Mouse (Mus musculus): Measurements from ENCODE around the gene Ccpg1. TPM values are rescaled to one million over a fixed set of nuclear protein-coding genes. Genes with fewer than 3 reads are reported as not detected.
A peak's percentile ranks its signal among the peaks of the same experiment; 100 is the strongest.

The Ccpg1 gene
- polyA plus RNA-seq, 1 experiment = 70.8 TPM

DNA sequence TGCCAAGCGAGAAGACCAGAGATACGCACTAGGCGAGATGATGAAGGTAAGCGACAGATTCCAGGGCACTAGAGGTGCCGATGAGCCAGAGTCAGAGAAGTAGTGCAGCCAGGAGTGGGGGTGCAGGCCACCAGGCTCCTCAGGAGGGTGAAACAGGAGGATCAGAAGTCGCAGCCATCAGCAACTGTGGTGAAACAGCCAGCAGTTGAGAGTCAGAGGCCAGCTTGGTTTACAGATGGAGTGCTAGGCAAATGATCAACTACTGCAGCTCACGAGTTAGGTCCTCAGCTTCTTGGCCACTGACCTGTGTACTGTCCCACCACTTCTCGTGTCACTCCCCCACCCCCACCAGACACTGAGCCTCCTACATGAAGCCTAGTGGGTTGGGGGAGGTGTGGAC, 23.9 kb upstream of the Ccpg1 start:
- H3K4me1 ChIP-seq (ENCODE audit: control insufficient read depth, insufficient read depth, low read length) = no peaks in the 10 kb centered on the region
- H3K4me3 ChIP-seq (ENCODE audit: insufficient read depth, low read length) = no peak overlapping the region
- no peak overlapping the region for H3K27ac ChIP-seq (ENCODE audit: insufficient read depth, low read length)
- TF ChIP-seq POLR2A (IDR thresholded peaks at IDR 0.05; ENCODE audit: extremely low read depth, insufficient read depth, low read length) (no peak), CTCF (IDR thresholded peaks at IDR 0.05; ENCODE audit: extremely low read depth, insufficient read depth, low read length) (no peak)

GRCm38 (mm10) chr9:72961959-72962358, 23.3 kb upstream of the Ccpg1 start:
- H3K27ac ChIP-seq (ENCODE audit: insufficient read depth, low read length) = no peak overlapping the region
- TF ChIP-seq POLR2A (IDR thresholded peaks at IDR 0.05; ENCODE audit: extremely low read depth, insufficient read depth, low read length) = no peak
- TF ChIP-seq CTCF (IDR thresholded peaks at IDR 0.05; ENCODE audit: extremely low read depth, insufficient read depth, low read length) = no peak
- H3K4me3 ChIP-seq (ENCODE audit: insufficient read depth, low read length) = no peak overlapping the region
- no peaks in the 10 kb centered on the region for H3K4me1 ChIP-seq (ENCODE audit: control insufficient read depth, insufficient read depth, low read length)

GRCm38 (mm10) chr9:72968349-72969061, 16.7 kb upstream of the Ccpg1 start:
- peak overlapping the region; percentile 5; the same call in 1 of the 2 replicates for H3K27ac ChIP-seq (ENCODE audit: insufficient read depth, low read length)
- peaks cover 2% of the 10 kb centered on the region for H3K4me1 ChIP-seq (ENCODE audit: control insufficient read depth, insufficient read depth, low read length)
- TF ChIP-seq POLR2A (IDR thresholded peaks at IDR 0.05; ENCODE audit: extremely low read depth, insufficient read depth, low read length) (no peak), CTCF (IDR thresholded peaks at IDR 0.05; ENCODE audit: extremely low read depth, insufficient read depth, low read length) (peak; percentile 75)
- no peak overlapping the region for H3K4me3 ChIP-seq (ENCODE audit: insufficient read depth, low read length)

GRCm38 (mm10) chr9:72969874-72970273, 15.4 kb upstream of the Ccpg1 start:
- TF ChIP-seq CTCF (IDR thresholded peaks at IDR 0.05; ENCODE audit: extremely low read depth, insufficient read depth, low read length) (no peak), POLR2A (IDR thresholded peaks at IDR 0.05; ENCODE audit: extremely low read depth, insufficient read depth, low read length) (no peak)
- Histone ChIP-seq H3K27ac (ENCODE audit: insufficient read depth, low read length) (no peak overlapping the region), H3K4me3 (ENCODE audit: insufficient read depth, low read length) (no peak overlapping the region), H3K4me1 (ENCODE audit: control insufficient read depth, insufficient read depth, low read length) (peaks cover 2% of the 10 kb centered on the region)

GRCm38 (mm10) chr9:72972435-72972834, 12.8 kb upstream of the Ccpg1 start:
- Histone ChIP-seq H3K27ac (ENCODE audit: insufficient read depth, low read length) (no peak overlapping the region), H3K4me3 (ENCODE audit: insufficient read depth, low read length) (no peak overlapping the region), H3K4me1 (ENCODE audit: control insufficient read depth, insufficient read depth, low read length) (peaks cover 2% of the 10 kb centered on the region)
- TF ChIP-seq CTCF (IDR thresholded peaks at IDR 0.05; ENCODE audit: extremely low read depth, insufficient read depth, low read length) (no peak), POLR2A (IDR thresholded peaks at IDR 0.05; ENCODE audit: extremely low read depth, insufficient read depth, low read length) (no peak)

DNA sequence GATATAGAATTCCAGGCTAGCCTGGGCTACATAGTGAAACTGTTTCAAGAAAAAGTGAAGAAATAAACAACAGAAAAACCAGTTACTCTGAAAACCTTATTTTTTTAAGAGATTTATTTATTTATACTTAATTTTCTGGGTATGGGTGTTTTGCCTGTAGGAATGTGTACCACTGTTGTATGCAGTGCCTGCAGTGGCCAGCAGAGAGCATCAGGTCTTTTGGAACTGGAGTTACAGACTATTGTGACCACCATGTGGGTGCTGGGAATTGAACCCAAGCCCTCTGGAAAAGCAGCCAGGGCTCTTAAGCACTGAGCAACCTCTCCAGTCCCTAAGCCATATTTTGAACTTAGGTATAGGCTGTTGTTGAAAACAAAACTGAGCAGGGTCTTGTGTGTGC, 12.2 kb upstream of the Ccpg1 start:
- peaks cover 2% of the 10 kb centered on the region for H3K4me1 ChIP-seq (ENCODE audit: control insufficient read depth, insufficient read depth, low read length)
- H3K27ac ChIP-seq (ENCODE audit: insufficient read depth, low read length) = no peak overlapping the region
- TF ChIP-seq POLR2A (IDR thresholded peaks at IDR 0.05; ENCODE audit: extremely low read depth, insufficient read depth, low read length) = no peak
- H3K4me3 ChIP-seq (ENCODE audit: insufficient read depth, low read length) = no peak overlapping the region

DNA sequence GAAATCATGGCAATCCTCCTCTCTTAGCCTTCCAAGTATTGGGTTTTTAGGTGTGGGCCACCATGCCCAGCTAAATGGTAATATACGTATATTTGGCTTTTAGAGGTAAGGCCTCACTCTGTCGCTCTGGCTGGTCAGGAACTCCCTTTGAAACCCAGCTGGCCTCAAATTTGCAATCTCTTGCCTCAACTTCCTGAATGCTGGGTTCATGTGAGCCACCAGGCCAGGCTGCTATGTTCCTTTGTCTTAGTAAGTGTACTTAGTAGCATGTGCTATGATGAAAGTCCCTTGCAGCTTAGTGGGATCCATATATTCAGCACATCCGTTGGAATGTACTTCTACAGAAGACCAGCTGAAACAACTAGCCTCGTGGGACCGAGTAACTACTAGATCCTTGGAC, 10.5 kb upstream of the Ccpg1 start:
- TF ChIP-seq CTCF (IDR thresholded peaks at IDR 0.05; ENCODE audit: extremely low read depth, insufficient read depth, low read length) (no peak), POLR2A (IDR thresholded peaks at IDR 0.05; ENCODE audit: extremely low read depth, insufficient read depth, low read length) (no peak)
- Histone ChIP-seq H3K4me3 (ENCODE audit: insufficient read depth, low read length) (no peak overlapping the region), H3K4me1 (ENCODE audit: control insufficient read depth, insufficient read depth, low read length) (no peaks in the 10 kb centered on the region), H3K27ac (ENCODE audit: insufficient read depth, low read length) (no peak overlapping the region)

GRCm38 (mm10) chr9:72975242-72975641, 10.0 kb upstream of the Ccpg1 start:
- no peak overlapping the region for H3K4me3 ChIP-seq (ENCODE audit: insufficient read depth, low read length)
- no peak overlapping the region for H3K27ac ChIP-seq (ENCODE audit: insufficient read depth, low read length)
- no peaks in the 10 kb centered on the region for H3K4me1 ChIP-seq (ENCODE audit: control insufficient read depth, insufficient read depth, low read length)
- TF ChIP-seq CTCF (IDR thresholded peaks at IDR 0.05; ENCODE audit: extremely low read depth, insufficient read depth, low read length) = no peak
- no peak for TF ChIP-seq POLR2A (IDR thresholded peaks at IDR 0.05; ENCODE audit: extremely low read depth, insufficient read depth, low read length)

GRCm38 (mm10) chr9:72983066-72983465, 2.2 kb upstream of the Ccpg1 start:
- Histone ChIP-seq H3K4me1 (ENCODE audit: control insufficient read depth, insufficient read depth, low read length) (peaks cover 1% of the 10 kb centered on the region; the same call in 1 of the 2 replicates), H3K27ac (ENCODE audit: insufficient read depth, low read length) (no peak overlapping the region), H3K4me3 (ENCODE audit: insufficient read depth, low read length) (no peak overlapping the region)
- TF ChIP-seq CTCF (IDR thresholded peaks at IDR 0.05; ENCODE audit: extremely low read depth, insufficient read depth, low read length) = no peak
- no peak for TF ChIP-seq POLR2A (IDR thresholded peaks at IDR 0.05; ENCODE audit: extremely low read depth, insufficient read depth, low read length)

DNA sequence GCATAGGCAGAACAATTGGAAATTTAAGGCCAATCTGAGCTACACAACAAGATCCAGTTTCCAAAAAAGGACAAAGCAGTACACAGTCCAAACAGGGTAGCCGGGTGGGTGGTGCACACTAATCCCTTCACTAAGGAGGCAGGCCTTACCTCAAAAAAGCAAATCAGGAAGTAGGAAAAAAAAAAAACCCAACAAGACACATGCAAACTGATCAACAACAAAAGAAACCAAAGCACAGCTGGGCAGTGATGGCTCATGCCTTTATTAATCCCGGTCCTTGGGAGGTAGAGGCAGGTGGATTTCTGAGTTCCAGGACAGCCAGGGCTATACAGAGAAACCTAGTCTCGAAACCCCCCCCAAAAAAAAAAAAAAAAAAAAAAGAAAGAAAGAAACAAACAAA, 2.5 kb downstream of the Ccpg1 start:
- H3K27ac ChIP-seq (ENCODE audit: insufficient read depth, low read length) = no peak overlapping the region
- no peak overlapping the region for H3K4me3 ChIP-seq (ENCODE audit: insufficient read depth, low read length)
- peaks cover 4% of the 10 kb centered on the region; the same call in 1 of the 2 replicates for H3K4me1 ChIP-seq (ENCODE audit: control insufficient read depth, insufficient read depth, low read length)
- no peak for TF ChIP-seq CTCF (IDR thresholded peaks at IDR 0.05; ENCODE audit: extremely low read depth, insufficient read depth, low read length)
- no peak for TF ChIP-seq POLR2A (IDR thresholded peaks at IDR 0.05; ENCODE audit: extremely low read depth, insufficient read depth, low read length)
